Mouse (Mus musculus): ENCODE results near the gene 2410137M14Rik.
A peak's percentile ranks its signal among the peaks of the same experiment; 100 is the strongest.
"Not testable (repeated sequence)": the region's sequence is repeated elsewhere in the genome, so short reads cannot be mapped to it uniquely, and the experiment has no call there.

2410137M14Rik gene

GRCm38 (mm10) chr17:36981221-36981813 lies at the start of gene 2410137M14Rik:
2410137M14Rik (minus strand) TSS chr17:36981237.
- peak; percentile 18 for DNase-seq

- no peak for DNase-seq
Measured at GRCm38 (mm10) chr17:37029162-37029561, 48.1 kb upstream of the 2410137M14Rik start.

GRCm38 (mm10) chr17:37028683-37029120 lies 47.7 kb upstream of the 2410137M14Rik start:
- DNase-seq: peak; percentile 91

GRCm38 (mm10) chr17:37028212-37028611 lies 47.2 kb upstream of the 2410137M14Rik start:
- no peak for DNase-seq

GRCm38 (mm10) chr17:37027486-37027885 lies 46.4 kb upstream of the 2410137M14Rik start:
- no peak for DNase-seq

- no peak for DNase-seq
Measured at GRCm38 (mm10) chr17:37026425-37026824, 45.4 kb upstream of the 2410137M14Rik start.

- no peak for DNase-seq
Measured at GRCm38 (mm10) chr17:37022628-37023576, 41.9 kb upstream of the 2410137M14Rik start, which contains the start of gene Mog. Mog (minus strand) TSS chr17:37023398.

GRCm38 (mm10) chr17:37019242-37019641 lies 38.2 kb upstream of the 2410137M14Rik start:
- not testable (repeated sequence) for DNase-seq

- no peak for DNase-seq
Measured at GRCm38 (mm10) chr17:37018328-37018727, 37.3 kb upstream of the 2410137M14Rik start.

- no peak for DNase-seq
Measured at GRCm38 (mm10) chr17:37016333-37016732, 35.3 kb upstream of the 2410137M14Rik start.

GRCm38 (mm10) chr17:37012141-37012540 lies 31.1 kb upstream of the 2410137M14Rik start:
- DNase-seq: no peak

- DNase-seq: no peak
Measured at GRCm38 (mm10) chr17:37011719-37012118, 30.7 kb upstream of the 2410137M14Rik start.

GRCm38 (mm10) chr17:37009460-37010042 lies 28.5 kb upstream of the 2410137M14Rik start:
- DNase-seq: no peak

- no peak for DNase-seq
Measured at GRCm38 (mm10) chr17:37008161-37008560, 27.1 kb upstream of the 2410137M14Rik start.

GRCm38 (mm10) chr17:37003366-37003765 lies 22.3 kb upstream of the 2410137M14Rik start:
- no peak for DNase-seq

- peak; percentile 73 for DNase-seq
Measured at GRCm38 (mm10) chr17:37002364-37003330, 21.6 kb upstream of the 2410137M14Rik start.

- DNase-seq: no peak
Measured at GRCm38 (mm10) chr17:37000863-37001262, 19.8 kb upstream of the 2410137M14Rik start, which contains the start of gene Zfp57. Zfp57 (plus strand) TSS chr17:37001163.

GRCm38 (mm10) chr17:36998477-36998876 lies 17.4 kb upstream of the 2410137M14Rik start:
- DNase-seq: no peak

- DNase-seq: peak; percentile 94
Measured at GRCm38 (mm10) chr17:36997033-36997735, 16.1 kb upstream of the 2410137M14Rik start.

GRCm38 (mm10) chr17:36995448-36995847 lies 14.4 kb upstream of the 2410137M14Rik start:
- DNase-seq: no peak

GRCm38 (mm10) chr17:36994528-36994927 lies 13.5 kb upstream of the 2410137M14Rik start:
- DNase-seq: no peak
